Mouse (Mus musculus): ENCODE measurements around the gene Bahcc1. TPM values are rescaled to one million over a fixed set of nuclear protein-coding genes. Genes with fewer than 3 reads are reported as not detected.

Gene Bahcc1
- total and polyA plus RNA-seq, 2 experiments, result 1.2 to 3.4 TPM

DNA sequence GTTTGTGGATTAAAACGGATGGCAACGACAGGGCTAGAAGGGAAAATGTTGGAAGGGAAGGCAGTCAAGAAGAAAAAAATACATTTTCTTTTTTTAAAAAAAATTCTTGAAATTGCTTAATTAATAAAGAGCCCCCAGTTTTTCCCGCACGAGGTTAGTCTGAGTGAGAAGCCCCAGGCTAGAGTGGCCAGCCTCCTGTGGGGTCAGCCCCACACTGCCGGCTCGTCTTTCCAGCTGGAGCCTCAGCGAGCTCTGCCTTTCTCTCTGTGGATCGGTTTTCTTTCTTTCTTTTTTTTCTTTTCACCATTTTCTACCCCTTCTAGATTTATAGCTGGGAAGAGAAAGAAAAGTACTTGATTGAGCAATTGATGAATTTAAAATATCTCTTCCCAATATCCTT, 5.6 kb downstream of the Bahcc1 start:
- no peak overlapping the region for H3K9ac ChIP-seq (ENCODE audit: low read depth, low read length)
- peaks cover 49% of the 10 kb centered on the region for H3K79me2 ChIP-seq (ENCODE audit: control insufficient read depth, insufficient read depth, low read length)
- 71% methylated on average over 8 of the region's 8 CpGs for WGBS
- TF ChIP-seq POLR2A (IDR thresholded peaks at IDR 0.05; ENCODE audit: extremely low read depth, insufficient read depth, low read length) (no peak), CTCF (IDR thresholded peaks at IDR 0.05; ENCODE audit: low read depth, low read length) (no peak)
- no peaks in the 10 kb centered on the region for H3K36me3 ChIP-seq (ENCODE audit: control insufficient read depth, insufficient read depth, low read length)
- H3K27me3 ChIP-seq (ENCODE audit: control insufficient read depth, insufficient read depth, low read length), result no peaks in the 10 kb centered on the region
- H3K27ac ChIP-seq (replicated peaks; ENCODE audit: insufficient read depth, low read depth, low read length), result no peak overlapping the region
- DNase-seq (ENCODE audit: extremely low read depth, low read depth, low spot score), result no peak
- H3K4me3 ChIP-seq (ENCODE audit: insufficient read depth, low read depth, low read length), result no peak overlapping the region
- peaks cover 3% of the 10 kb centered on the region for H3K4me1 ChIP-seq (ENCODE audit: control insufficient read depth, insufficient read depth, low read length)

DNA sequence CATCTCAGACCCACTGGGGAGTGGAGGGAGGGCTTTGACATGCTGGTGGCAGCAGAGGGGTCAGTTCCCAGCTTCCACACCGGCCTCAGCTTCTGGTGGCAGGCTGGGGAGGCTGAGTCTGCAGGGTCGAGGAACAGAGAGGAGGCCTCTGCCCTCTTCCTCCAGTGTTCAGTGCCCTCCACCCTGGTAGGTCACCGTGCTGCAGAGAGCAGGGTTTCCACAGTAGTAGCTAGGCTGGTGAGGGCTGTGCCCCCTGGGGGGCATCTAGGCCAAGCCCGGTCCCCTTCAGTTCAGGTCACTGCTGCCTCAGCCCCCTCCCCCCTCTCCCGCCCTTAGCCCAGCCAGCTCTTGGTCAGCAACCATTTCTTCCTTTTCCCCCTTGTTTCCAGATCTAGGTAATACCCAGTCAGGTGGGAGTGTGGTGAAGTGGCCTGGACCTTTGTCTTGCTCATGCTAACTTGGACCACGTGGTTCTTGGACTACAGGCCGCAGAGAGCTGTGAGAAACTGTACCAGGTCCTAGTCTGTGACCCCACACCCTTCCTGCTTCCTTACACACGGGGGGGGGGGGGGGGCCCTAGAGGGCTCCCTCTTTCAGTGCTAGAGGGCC, 6.1 kb downstream of the Bahcc1 start:
- peaks cover 49% of the 10 kb centered on the region for H3K79me2 ChIP-seq (ENCODE audit: control insufficient read depth, insufficient read depth, low read length)
- H3K9ac ChIP-seq (ENCODE audit: low read depth, low read length), result peak overlapping the region; percentile 28; the same call in 1 of the 2 replicates
- peaks cover 3% of the 10 kb centered on the region for H3K4me1 ChIP-seq (ENCODE audit: control insufficient read depth, insufficient read depth, low read length)
- no peak overlapping the region for H3K4me3 ChIP-seq (ENCODE audit: insufficient read depth, low read depth, low read length)
- H3K27me3 ChIP-seq (ENCODE audit: control insufficient read depth, insufficient read depth, low read length), result no peaks in the 10 kb centered on the region
- DNase-seq (ENCODE audit: extremely low read depth, low read depth, low spot score), result no peak
- H3K27ac ChIP-seq (replicated peaks; ENCODE audit: insufficient read depth, low read depth, low read length), result no peak overlapping the region
- WGBS, result 63% methylated on average over 8 of the region's 8 CpGs
- TF ChIP-seq CTCF (IDR thresholded peaks at IDR 0.05; ENCODE audit: low read depth, low read length) (no peak), POLR2A (IDR thresholded peaks at IDR 0.05; ENCODE audit: extremely low read depth, insufficient read depth, low read length) (no peak)
- H3K36me3 ChIP-seq (ENCODE audit: control insufficient read depth, insufficient read depth, low read length), result no peaks in the 10 kb centered on the region

DNA sequence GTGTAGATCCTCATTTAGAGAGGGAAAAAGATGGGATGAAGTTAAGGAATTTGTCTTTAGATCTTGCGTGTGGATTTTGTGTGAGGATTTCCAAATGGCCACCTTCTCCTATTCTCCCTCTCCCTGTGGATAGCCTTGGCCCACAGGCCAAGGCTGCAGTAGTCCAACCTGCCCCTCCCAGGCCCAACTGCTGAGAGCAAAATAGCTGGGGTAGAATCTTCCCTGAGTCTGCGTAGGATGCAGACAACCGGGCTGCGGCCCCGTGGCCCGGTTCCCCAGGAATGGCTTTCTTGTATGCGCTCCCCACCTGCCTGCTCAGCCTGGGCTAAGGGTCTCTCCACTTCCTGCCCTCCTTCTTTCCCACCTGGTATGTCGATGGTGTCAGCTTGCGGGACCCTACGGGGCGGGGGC, 6.8 kb downstream of the Bahcc1 start:
- no peak for DNase-seq (ENCODE audit: extremely low read depth, low read depth, low spot score)
- no peak for TF ChIP-seq POLR2A (IDR thresholded peaks at IDR 0.05; ENCODE audit: extremely low read depth, insufficient read depth, low read length)
- no peak for TF ChIP-seq CTCF (IDR thresholded peaks at IDR 0.05; ENCODE audit: low read depth, low read length)
- H3K9ac ChIP-seq (ENCODE audit: low read depth, low read length), result no peak overlapping the region
- no peak overlapping the region for H3K4me3 ChIP-seq (ENCODE audit: insufficient read depth, low read depth, low read length)
- peaks cover 3% of the 10 kb centered on the region for H3K4me1 ChIP-seq (ENCODE audit: control insufficient read depth, insufficient read depth, low read length)
- H3K27ac ChIP-seq (replicated peaks; ENCODE audit: insufficient read depth, low read depth, low read length), result no peak overlapping the region
- H3K27me3 ChIP-seq (ENCODE audit: control insufficient read depth, insufficient read depth, low read length), result no peaks in the 10 kb centered on the region
- peaks cover 47% of the 10 kb centered on the region for H3K79me2 ChIP-seq (ENCODE audit: control insufficient read depth, insufficient read depth, low read length)
- 73% methylated on average over 11 of the region's 11 CpGs for WGBS
- no peaks in the 10 kb centered on the region for H3K36me3 ChIP-seq (ENCODE audit: control insufficient read depth, insufficient read depth, low read length)

DNA sequence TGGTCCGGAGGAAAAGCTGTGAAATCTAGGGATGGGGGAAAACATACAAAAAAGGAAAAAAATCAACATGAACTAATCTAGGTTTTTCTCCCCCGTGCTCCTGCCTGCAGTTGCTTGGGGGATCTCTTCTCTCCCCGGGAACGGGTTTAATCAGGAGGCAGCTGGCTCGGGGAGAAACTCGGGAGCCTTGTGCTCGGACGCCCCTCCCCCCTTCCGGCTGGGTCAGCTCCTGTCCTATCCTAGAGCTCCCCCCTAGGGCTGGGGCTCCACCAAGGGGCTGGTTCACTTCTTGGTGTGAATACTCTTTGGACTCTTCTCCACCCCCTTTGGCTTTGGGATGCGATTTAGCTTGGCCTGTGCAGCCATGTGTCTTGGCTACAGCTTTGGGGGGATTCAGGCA, 7.5 kb downstream of the Bahcc1 start:
- no peak overlapping the region for H3K4me3 ChIP-seq (ENCODE audit: insufficient read depth, low read depth, low read length)

DNA sequence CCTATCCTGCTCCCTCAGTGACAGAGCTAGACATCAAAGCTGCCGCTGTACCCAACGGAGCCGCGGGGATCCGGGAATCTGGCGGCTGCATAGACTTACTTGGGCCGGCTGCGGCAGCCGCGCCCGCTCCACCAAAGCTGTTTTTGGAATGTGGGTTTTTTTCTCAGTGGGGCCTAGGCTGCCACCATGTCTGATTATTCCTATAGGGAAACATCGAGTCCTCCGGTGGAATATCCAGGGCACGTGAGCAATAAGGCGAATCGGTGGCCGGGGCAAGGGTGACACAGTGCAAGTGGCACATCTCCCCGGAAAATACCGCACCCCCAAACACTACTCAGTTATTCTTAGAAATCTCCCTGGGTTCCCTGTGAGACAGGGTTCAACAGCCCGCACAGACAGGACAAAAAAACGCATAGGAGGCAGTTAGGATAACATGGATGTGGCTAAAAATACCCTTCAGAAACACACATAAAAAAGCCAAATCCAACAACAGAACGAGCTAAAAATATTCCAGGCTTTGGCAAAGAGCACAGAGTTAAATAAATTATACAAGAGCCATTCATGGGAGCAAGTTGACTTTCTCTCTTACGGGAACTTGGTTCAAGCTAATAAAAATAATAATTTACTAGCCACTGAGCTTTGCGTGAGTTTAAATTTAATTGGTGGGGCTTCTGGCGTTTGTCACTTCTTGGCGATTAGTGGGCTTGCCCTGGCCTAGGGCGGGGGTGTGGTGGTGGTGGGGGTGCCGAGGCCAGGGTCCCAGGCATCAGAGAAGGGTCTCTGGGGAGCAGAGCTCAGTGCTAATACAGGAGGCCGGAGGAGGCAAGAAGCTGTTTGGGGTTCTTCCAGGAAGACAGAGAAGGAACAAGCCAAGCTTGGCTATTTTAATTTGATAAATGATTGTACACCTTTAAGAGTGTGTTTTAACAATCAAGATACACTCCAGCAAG, 8.5 kb downstream of the Bahcc1 start:
- WGBS, result 50% methylated on average over 29 of the region's 29 CpGs
- H3K4me1 ChIP-seq (ENCODE audit: control insufficient read depth, insufficient read depth, low read length), result peaks cover 3% of the 10 kb centered on the region
- DNase-seq (ENCODE audit: extremely low read depth, low read depth, low spot score), result peak; percentile 52
- H3K4me3 ChIP-seq (ENCODE audit: insufficient read depth, low read depth, low read length), result no peak overlapping the region
- TF ChIP-seq CTCF (IDR thresholded peaks at IDR 0.05; ENCODE audit: low read depth, low read length), result no peak
- no peak for TF ChIP-seq POLR2A (IDR thresholded peaks at IDR 0.05; ENCODE audit: extremely low read depth, insufficient read depth, low read length)
- H3K9ac ChIP-seq (ENCODE audit: low read depth, low read length), result no peak overlapping the region
- H3K79me2 ChIP-seq (ENCODE audit: control insufficient read depth, insufficient read depth, low read length), result peaks cover 45% of the 10 kb centered on the region
- H3K36me3 ChIP-seq (ENCODE audit: control insufficient read depth, insufficient read depth, low read length), result no peaks in the 10 kb centered on the region
- H3K27ac ChIP-seq (replicated peaks; ENCODE audit: insufficient read depth, low read depth, low read length), result peak overlapping the region; percentile 32
- H3K27me3 ChIP-seq (ENCODE audit: control insufficient read depth, insufficient read depth, low read length), result no peaks in the 10 kb centered on the region

More for the DNA sequence above, 7.5 kb downstream of the Bahcc1 start:
- TF ChIP-seq POLR2A (IDR thresholded peaks at IDR 0.05; ENCODE audit: extremely low read depth, insufficient read depth, low read length), result no peak
- H3K9ac ChIP-seq (ENCODE audit: low read depth, low read length), result no peak overlapping the region
- 43% methylated on average over 10 of the region's 10 CpGs for WGBS
- peaks cover 43% of the 10 kb centered on the region for H3K79me2 ChIP-seq (ENCODE audit: control insufficient read depth, insufficient read depth, low read length)
- peaks cover 3% of the 10 kb centered on the region for H3K4me1 ChIP-seq (ENCODE audit: control insufficient read depth, insufficient read depth, low read length)
- no peak overlapping the region for H3K27ac ChIP-seq (replicated peaks; ENCODE audit: insufficient read depth, low read depth, low read length)
- DNase-seq (ENCODE audit: extremely low read depth, low read depth, low spot score), result peak; percentile 69
- H3K27me3 ChIP-seq (ENCODE audit: control insufficient read depth, insufficient read depth, low read length), result no peaks in the 10 kb centered on the region
- no peaks in the 10 kb centered on the region for H3K36me3 ChIP-seq (ENCODE audit: control insufficient read depth, insufficient read depth, low read length)

Measured in liver, adult 2 months (tissue).